26 mouse cellular contexts compared by ENCODE assay signal in genomic region chr11:22736521-22737225, GRCm38 (mm10).
DNase-seq lines count a peak whose midpoint lies in the region; ATAC-seq and TF ChIP-seq lines count a peak whose summit lies in the region.
"Had no signal": no experiment of that assay in that cellular context is flagged by ENCODE, and none has a peak within 500 bp of the region (broad histone marks: within the 10 kb centered on the region; RNA-seq: fewer than 3 reads in every experiment).

No protein-coding gene starts in this region.

- WGBS in kidney, embryonic 16.5 days, result 81% methylated on average over 7 of the region's 7 CpGs

- no peak overlapping the region for H3K27ac ChIP-seq in kidney, embryonic 16.5 days (ENCODE audit: low read length)
- H3K27ac ChIP-seq: embryonic facial prominence, embryonic 10.5 days; embryonic facial prominence, embryonic 13.5 days; forebrain, embryonic 10.5 days; forebrain, embryonic 13.5 days; hindbrain, embryonic 12.5 days; hindbrain, embryonic 15.5 days; intestine, embryonic 15.5 days had no signal

- no peaks in the 10 kb centered on the region for H3K27me3 ChIP-seq in C2C12 (ENCODE audit: control insufficient read depth, insufficient read depth, insufficient read length)
- no peaks in the 10 kb centered on the region for H3K27me3 ChIP-seq in kidney, embryonic 16.5 days (ENCODE audit: insufficient read depth, low read length)
- H3K27me3 ChIP-seq: embryonic facial prominence, embryonic 13.5 days; forebrain, embryonic 13.5 days; hindbrain, embryonic 12.5 days; hindbrain, embryonic 15.5 days; intestine, embryonic 15.5 days had no signal

- 0 out of 2 replicates have a peak, but pooled peaks cover 4% of the 10 kb centered on the region for H3K4me1 ChIP-seq in kidney, embryonic 16.5 days (ENCODE audit: insufficient read depth, low read length)
- H3K4me1 ChIP-seq: embryonic facial prominence, embryonic 13.5 days; hindbrain, embryonic 12.5 days; hindbrain, embryonic 15.5 days; intestine, embryonic 15.5 days had no signal

- no peak overlapping the region for H3K4me2 ChIP-seq in kidney, embryonic 16.5 days (replicated peaks; ENCODE audit: low read depth, low read length)
- H3K4me2 ChIP-seq: embryonic facial prominence, embryonic 13.5 days; forebrain, embryonic 13.5 days; heart, embryonic 11.5 days; hindbrain, embryonic 12.5 days; hindbrain, embryonic 15.5 days; intestine, embryonic 15.5 days had no signal

- DNase-seq in adrenal gland, adult 8-10 months, result peak; percentile 62
- DNase-seq in adrenal gland, postnatal 25 days, result no peak
- DNase-seq in adrenal gland, postnatal 36 days, result peak; percentile 53 to 57
- no peak for DNase-seq in layer of hippocampus, adult 11-12 months (ENCODE audit: low spot score)
- DNase-seq: cerebellum, adult 11-12 months; cerebellum, adult 8-10 months; cerebellum, postnatal 10 days; cerebellum, postnatal 36 days; embryo, embryonic 11 days; gastrocnemius, postnatal 10 days; gastrocnemius, postnatal 36 days; heart, adult 11 months; kidney, adult 11 months had no signal

- H3K79me2 ChIP-seq in C2C12 (ENCODE audit: control insufficient read depth, insufficient read depth), result no peaks in the 10 kb centered on the region

- no peaks in the 10 kb centered on the region for H3K79me3 ChIP-seq in C2C12 (ENCODE audit: low read depth)

- H3K36me3 ChIP-seq in C2C12 (ENCODE audit: control insufficient read depth, insufficient read depth), result no peaks in the 10 kb centered on the region
- no peaks in the 10 kb centered on the region for H3K36me3 ChIP-seq in kidney, embryonic 16.5 days (ENCODE audit: insufficient read depth, low read length)
- H3K36me3 ChIP-seq: embryonic facial prominence, embryonic 10.5 days; embryonic facial prominence, embryonic 13.5 days; forebrain, embryonic 10.5 days; hindbrain, embryonic 12.5 days; hindbrain, embryonic 15.5 days; intestine, embryonic 15.5 days had no signal

- no peak overlapping the region for H3ac ChIP-seq in C2C12 (ENCODE audit: control insufficient read depth, insufficient read length, low read depth)

- no peak for TF ChIP-seq CTCF in C2C12 (IDR thresholded peaks at IDR 0.05; ENCODE audit: control insufficient read depth, insufficient read depth, insufficient read length)

- no peak overlapping the region for H3K4me3 ChIP-seq in C2C12 (ENCODE audit: insufficient read depth, poor library complexity, severe bottlenecking)
- no peak overlapping the region for H3K4me3 ChIP-seq in kidney, embryonic 16.5 days (ENCODE audit: low read length)
- H3K4me3 ChIP-seq: embryonic facial prominence, embryonic 10.5 days; embryonic facial prominence, embryonic 13.5 days; erythroblast, embryonic 14.5 days; forebrain, embryonic 10.5 days; forebrain, embryonic 13.5 days; hindbrain, embryonic 12.5 days; hindbrain, embryonic 15.5 days; intestine, embryonic 15.5 days had no signal

- ATAC-seq in kidney, embryonic 16.5 days (ENCODE audit: low FRiP score, low TSS enrichment), result no peak
- ATAC-seq: activated CD4-positive, CD25-positive, alpha-beta regulatory T cell, adult 4 months; forebrain, embryonic 13.5 days; forebrain, embryonic 16.5 days; intestine, embryonic 15.5 days had no signal

- H3K9me3 ChIP-seq in kidney, embryonic 16.5 days (ENCODE audit: low read length), result no peaks in the 10 kb centered on the region
- H3K9me3 ChIP-seq: embryonic facial prominence, embryonic 10.5 days; embryonic facial prominence, embryonic 13.5 days; forebrain, embryonic 10.5 days; forebrain, embryonic 13.5 days; hindbrain, embryonic 12.5 days; hindbrain, embryonic 15.5 days; intestine, embryonic 15.5 days had no signal

- no peak overlapping the region for H3K9ac ChIP-seq in kidney, embryonic 16.5 days (replicated peaks; ENCODE audit: low read length)
- H3K9ac ChIP-seq: embryonic facial prominence, embryonic 13.5 days; forebrain, embryonic 13.5 days; hindbrain, embryonic 12.5 days; hindbrain, embryonic 15.5 days; intestine, embryonic 15.5 days had no signal

TF ChIP-seq in C2C12, 6 proteins besides CTCF, POLR2A, EP300 and RAD21:
- TF ChIP-seq CEBPB (IDR thresholded peaks at IDR 0.05; ENCODE audit: low read depth) (peak; percentile 4), MYOD1 (IDR thresholded peaks at IDR 0.05; ENCODE audit: control insufficient read depth, insufficient read length, low read depth) (no peak)

Comparison
In these comparisons a context has a peak if more than half of its experiments do, and no peak if none do; other contexts are left out.
1. DNase-seq: peak in adrenal gland, adult 8-10 months (single experiment) and adrenal gland, postnatal 36 days (2 of 2); none in adrenal gland, postnatal 25 days (single experiment) and layer of hippocampus, adult 11-12 months (single experiment).